Mouse (Mus musculus) adrenal gland, postnatal 14 days (tissue): ENCODE data around the gene Epor. TPM values are rescaled to one million over a fixed set of nuclear protein-coding genes. Genes with fewer than 3 reads are reported as not detected.

Experiments
- total RNA-seq: library from RNA; stranded (reverse); gene quantifications from 2 replicates; pipeline ENCODE4 v1.2.3, GENCODE M21; 2021

The Epor gene
- total RNA-seq, 1 experiment from 2014 or later, result 4.1 TPM

Other genes starting within 250 kb of the Epor start
- 42.6 and 60.4 TPM in 2 replicates for gene Ldlr, start 240.0 kb downstream of the Epor start, total RNA-seq
- 9.1 and 10.4 TPM in 2 replicates for gene Spc24, start 203.2 kb downstream of the Epor start, total RNA-seq
- 31.5 and 31.8 TPM in 2 replicates for gene Kank2, start 164.8 kb downstream of the Epor start, total RNA-seq
- 5.1 and 10.2 TPM in 2 replicates for gene Angptl8, start 128.0 kb downstream of the Epor start, total RNA-seq
- 46.0 and 49.2 TPM in 2 replicates for gene Dock6, start 110.9 kb downstream of the Epor start, total RNA-seq
- 30.2 and 35.6 TPM in 2 replicates for gene Rab3d, start 45.3 kb downstream of the Epor start, total RNA-seq
- 6.5 and 8.5 TPM in 2 replicates for gene Ccdc159, start 36.0 kb downstream of the Epor start, total RNA-seq
- 203 and 258 TPM in 2 replicates for gene Tmem205, start 36.0 kb downstream of the Epor start, total RNA-seq
- 25.5 and 31.0 TPM in 2 replicates for gene Plppr2, start 26.5 kb downstream of the Epor start, total RNA-seq
- 13.1 and 13.7 TPM in 2 replicates for gene Swsap1, start 7.8 kb downstream of the Epor start, total RNA-seq
- gene Rgl3, start 25.9 kb upstream of the Epor start, total RNA-seq, result 18.1 and 19.0 TPM in 2 replicates
- 0.45 and 0.56 TPM in 2 replicates for gene Ccdc151, start 39.1 kb upstream of the Epor start, total RNA-seq
- gene Prkcsh, start 39.3 kb upstream of the Epor start, total RNA-seq, result 133 and 135 TPM in 2 replicates
- 2.4 and 3.0 TPM in 2 replicates for gene Elavl3, start 88.5 kb upstream of the Epor start, total RNA-seq
- gene Gm49318, start 107.8 kb upstream of the Epor start, total RNA-seq, result not detected in 2 replicates
- 9.1 and 10.1 TPM in 2 replicates for gene Zfp653, start 107.9 kb upstream of the Epor start, total RNA-seq
- 74.9 and 80.6 TPM in 2 replicates for gene Ecsit, start 121.9 kb upstream of the Epor start, total RNA-seq
- gene Cnn1, start 135.7 kb upstream of the Epor start, total RNA-seq, result 0.56 and 7.1 TPM in 2 replicates
- 66.9 and 74.2 TPM in 2 replicates for gene Elof1, start 153.7 kb upstream of the Epor start, total RNA-seq
- 30.3 and 39.2 TPM in 2 replicates for gene Acp5, start 172.2 kb upstream of the Epor start, total RNA-seq
- 47.7 and 51.8 TPM in 2 replicates for gene Pigyl, start 193.3 kb upstream of the Epor start, total RNA-seq
- gene Zfp872, start 224.6 kb upstream of the Epor start, total RNA-seq, result 1.2 and 2.0 TPM in 2 replicates